9 mouse cellular contexts compared by ENCODE assay signal in the genomic region with DNA sequence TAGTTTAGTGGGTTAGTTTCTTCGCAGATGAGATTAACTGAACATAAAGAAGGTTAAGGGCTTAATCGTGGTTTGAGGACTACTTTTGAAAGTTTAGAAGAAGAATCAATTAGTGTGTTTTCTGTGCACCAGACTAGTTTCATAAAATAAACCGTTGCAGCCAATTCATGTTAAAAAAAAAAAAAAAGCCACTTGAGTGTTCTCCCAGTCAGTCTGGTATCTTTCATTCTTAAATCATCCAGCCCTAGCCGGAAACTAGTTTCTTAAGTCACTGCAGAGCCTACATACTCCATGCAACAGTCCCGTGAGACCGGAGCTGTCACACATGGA. TPM values are rescaled to one million over a fixed set of nuclear protein-coding genes. Genes with fewer than 3 reads are reported as not detected.
DNase-seq lines count a peak whose midpoint lies in the region; ATAC-seq and TF ChIP-seq lines count a peak whose summit lies in the region.
"Had no signal": no experiment of that assay in that cellular context is flagged by ENCODE, and none has a peak within 500 bp of the region (broad histone marks: within the 10 kb centered on the region; RNA-seq: fewer than 3 reads in every experiment).

No protein-coding gene starts in this region.

- ATAC-seq in heart, embryonic 13.5 days (ENCODE audit: extremely low read depth, insufficient number of reproducible peaks, low FRiP score, low TSS enrichment), result no peak
- ATAC-seq in forebrain, postnatal 0 days, result no peak
- peak; percentile 3; the same call in 1 of the 2 replicates for ATAC-seq in megakaryocyte, adult 5-6 weeks (ENCODE audit: poor library complexity, severe bottlenecking)

- H3K9ac ChIP-seq in heart, embryonic 13.5 days, result peak overlapping the region; percentile 98
- H3K9ac ChIP-seq in ES-E14 (ENCODE audit: insufficient read depth, low read depth, low read length, poor library complexity, severe bottlenecking), result peak overlapping the region; percentile 81; the same call in 1 of the 2 replicates
- peak overlapping the region; percentile 82 for H3K9ac ChIP-seq in forebrain, postnatal 0 days

- no peaks in the 10 kb centered on the region for H3K9me3 ChIP-seq in heart, embryonic 13.5 days
- no peaks in the 10 kb centered on the region for H3K9me3 ChIP-seq in ES-E14 (ENCODE audit: control insufficient read depth, insufficient read depth, low read depth, low read length)
- H3K9me3 ChIP-seq in forebrain, postnatal 0 days (ENCODE audit: low read length), result no peaks in the 10 kb centered on the region

- TF ChIP-seq CTCF in forebrain, postnatal 0 days (IDR thresholded peaks at IDR 0.05; ENCODE audit: low read depth), result no peak

- H3K4me2 ChIP-seq in heart, embryonic 13.5 days, result peak overlapping the region; percentile 82
- peak overlapping the region; percentile 90 for H3K4me2 ChIP-seq in forebrain, postnatal 0 days (ENCODE audit: low read depth)

- H3K36me3 ChIP-seq in heart, embryonic 13.5 days, result peaks cover 37% of the 10 kb centered on the region
- H3K36me3 ChIP-seq in ES-E14 (ENCODE audit: control insufficient read depth, insufficient read depth, low read length, poor library complexity, severe bottlenecking), result no peaks in the 10 kb centered on the region
- H3K36me3 ChIP-seq in forebrain, postnatal 0 days (ENCODE audit: insufficient read depth), result no peaks in the 10 kb centered on the region

- no peaks in the 10 kb centered on the region for H3K27me3 ChIP-seq in heart, embryonic 13.5 days (replicated peaks)
- H3K27me3 ChIP-seq in forebrain, postnatal 0 days (ENCODE audit: insufficient read depth, low read length), result no peaks in the 10 kb centered on the region

- intact Hi-C loops in gastrocnemius, postnatal 14 days (cut with DNase I; ENCODE audit: low total_unique reads), result no loop called here

- H3K4me3 ChIP-seq in heart, embryonic 13.5 days, result peak overlapping the region; percentile 99
- H3K4me3 ChIP-seq in ES-E14 (ENCODE audit: insufficient read depth in 1 of 2, low read depth in 1 of 2, low read length in 2 of 2, poor library complexity in 1 of 2, severe bottlenecking in 1 of 2), result peak overlapping the region; percentile 78 to 94
- peak overlapping the region; percentile 82 for H3K4me3 ChIP-seq in forebrain, postnatal 0 days (ENCODE audit: low read depth, low read length)

- peak overlapping the region; percentile 99 for H3K27ac ChIP-seq in heart, embryonic 13.5 days (replicated peaks)
- no peak overlapping the region for H3K27ac ChIP-seq in ES-E14 (ENCODE audit: insufficient read depth, low read depth, low read length, poor library complexity, severe bottlenecking)
- peak overlapping the region; percentile 94 for H3K27ac ChIP-seq in forebrain, postnatal 0 days (ENCODE audit: low read depth, low read length)

- in situ Hi-C loops in ES-E14 (cut with MboI; ENCODE audit: low sequenced_read_pairs in 2 of 2, unreplicated experiment in 2 of 2), result no loop called here

- no peak for DNase-seq in heart, adult 18-20 months
- no peak for DNase-seq in ES-E14 (ENCODE audit: low read depth, low spot score)
- DNase-seq in forebrain, postnatal 0 days, result no peak
- DNase-seq in adrenal gland, adult 2 months, result no peak
- DNase-seq in thymus, postnatal 36 days, result no peak
- DNase-seq in gastrocnemius, postnatal 14 days, result no peak

- peaks cover 36% of the 10 kb centered on the region for H3K4me1 ChIP-seq in heart, embryonic 13.5 days
- 0 out of 4 replicates have a peak, but pooled peaks cover 1 to 2% of the 10 kb centered on the region in 2 experiments for H3K4me1 ChIP-seq in ES-E14 (ENCODE audit: control insufficient read depth in 2 of 2, insufficient read depth in 2 of 2, low read length in 2 of 2, poor library complexity in 1 of 2)
- H3K4me1 ChIP-seq in forebrain, postnatal 0 days (ENCODE audit: insufficient read depth), result peaks cover 7% of the 10 kb centered on the region; the same call in 1 of the 2 replicates

- 16% methylated on average over 6 of the region's 6 CpGs for WGBS in heart, embryonic 13.5 days
- WGBS in forebrain, postnatal 0 days, result 15% methylated on average over 6 of the region's 6 CpGs

TF ChIP-seq in ES-E14, 5 proteins besides CTCF, POLR2A, EP300 and RAD21:
- TF ChIP-seq CHD2 (IDR thresholded peaks at IDR 0.05; ENCODE audit: low read depth, low read length) (no peak), MAFK (IDR thresholded peaks at IDR 0.05; ENCODE audit: insufficient read depth, low read depth, low read length) (no peak), ZC3H11A (IDR thresholded peaks at IDR 0.05; ENCODE audit: borderline replicate concordance, low read depth, low read length) (no peak), HCFC1 (IDR thresholded peaks at IDR 0.05; ENCODE audit: borderline replicate concordance, insufficient read depth, low read length) (no peak), ZNF384 (IDR thresholded peaks at IDR 0.05; ENCODE audit: low read depth, low read length) (no peak)

RNA-seq across cellular contexts. Expression of gene Fbxo9, which starts 1.3 kb away (rescaled TPM):
- 39.6 and 39.7 TPM in 2 replicates for polyA plus RNA-seq in heart, embryonic 13.5 days (2015; fragmentation: Nextera tagmentation; extraction: Ambion mirVana)
- total RNA-seq in heart, adult 18-20 months (2021), result 10 to 100 TPM; 32.0 to 33.2 TPM
- 19.2 and 28.7 TPM in 2 replicates for total RNA-seq in ES-E14 (2012; rRNA removed)
- 90.3 and 91.5 TPM in 2 replicates for total RNA-seq in forebrain, postnatal 0 days (2014; rRNA removed)
- 62.3 and 72.6 TPM in 2 replicates for polyA plus RNA-seq in forebrain, postnatal 0 days (2015; fragmentation: Nextera tagmentation; extraction: Ambion mirVana)
- 40.3 and 50.5 TPM in 2 replicates for total RNA-seq in megakaryocyte, adult 5-6 weeks (2015)
- total RNA-seq in megakaryocyte, adult 5-6 weeks (2017), result 43.8 and 49.2 TPM in 2 replicates
- 10 to 100 TPM; 82.7 to 93.8 TPM for total RNA-seq in adrenal gland, adult 2 months (2021)
- polyA plus RNA-seq in adrenal gland, adult 2 months (2012; rRNA removed), result 85.0 and 100 TPM in 2 replicates
- 10 to 100 TPM; 60.8 to 68.0 TPM for total RNA-seq in gastrocnemius, postnatal 14 days (2021)

RNA-seq across cellular contexts. Expression of gene Ick, which starts 1.4 kb away (rescaled TPM):
- polyA plus RNA-seq in heart, embryonic 13.5 days (2015; fragmentation: Nextera tagmentation; extraction: Ambion mirVana), result 14.0 and 14.9 TPM in 2 replicates
- total RNA-seq in heart, adult 18-20 months (2021), result 10 to 100 TPM; 10.7 to 12.2 TPM
- 5.3 and 5.4 TPM in 2 replicates for total RNA-seq in ES-E14 (2012; rRNA removed)
- total RNA-seq in forebrain, postnatal 0 days (2014; rRNA removed), result 39.2 and 39.7 TPM in 2 replicates
- 33.9 and 36.3 TPM in 2 replicates for polyA plus RNA-seq in forebrain, postnatal 0 days (2015; fragmentation: Nextera tagmentation; extraction: Ambion mirVana)
- total RNA-seq in megakaryocyte, adult 5-6 weeks (2015), result 3.4 and 6.2 TPM in 2 replicates
- total RNA-seq in megakaryocyte, adult 5-6 weeks (2017), result 2.5 and 8.0 TPM in 2 replicates
- 10 to 100 TPM; 18.7 to 20.1 TPM for total RNA-seq in adrenal gland, adult 2 months (2021)
- polyA plus RNA-seq in adrenal gland, adult 2 months (2012; rRNA removed), result 14.9 and 16.9 TPM in 2 replicates
- total RNA-seq in gastrocnemius, postnatal 14 days (2021), result 10 to 100 TPM; 11.1 to 13.2 TPM

RNA-seq across cellular contexts. Expression of gene Gcm1, which starts 55.8 kb away (rescaled TPM):
- not detected in 2 replicates for polyA plus RNA-seq in heart, embryonic 13.5 days (2015; fragmentation: Nextera tagmentation; extraction: Ambion mirVana)
- total RNA-seq in heart, adult 18-20 months (2021), result not detected
- total RNA-seq in ES-E14 (2012; rRNA removed), result 0.48 and 1.4 TPM in 2 replicates
- total RNA-seq in forebrain, postnatal 0 days (2014; rRNA removed), result not detected in 2 replicates
- polyA plus RNA-seq in forebrain, postnatal 0 days (2015; fragmentation: Nextera tagmentation; extraction: Ambion mirVana), result not detected in 2 replicates
- total RNA-seq in megakaryocyte, adult 5-6 weeks (2015), result not detected in 2 replicates
- total RNA-seq in megakaryocyte, adult 5-6 weeks (2017), result not detected in 2 replicates
- total RNA-seq in adrenal gland, adult 2 months (2021), result not detected
- polyA plus RNA-seq in adrenal gland, adult 2 months (2012; rRNA removed), result not detected in 2 replicates
- total RNA-seq in gastrocnemius, postnatal 14 days (2021), result not detected
- total RNA-seq: layer of hippocampus, adult 18-20 months had no signal
